Mouse (Mus musculus): ENCODE measurements around the gene Gcgr. TPM values are rescaled to one million over a fixed set of nuclear protein-coding genes. Genes with fewer than 3 reads are reported as not detected.

Gene Gcgr
- polyA plus RNA-seq, 1 experiment from 2014 or later = 0.29 TPM

DNA sequence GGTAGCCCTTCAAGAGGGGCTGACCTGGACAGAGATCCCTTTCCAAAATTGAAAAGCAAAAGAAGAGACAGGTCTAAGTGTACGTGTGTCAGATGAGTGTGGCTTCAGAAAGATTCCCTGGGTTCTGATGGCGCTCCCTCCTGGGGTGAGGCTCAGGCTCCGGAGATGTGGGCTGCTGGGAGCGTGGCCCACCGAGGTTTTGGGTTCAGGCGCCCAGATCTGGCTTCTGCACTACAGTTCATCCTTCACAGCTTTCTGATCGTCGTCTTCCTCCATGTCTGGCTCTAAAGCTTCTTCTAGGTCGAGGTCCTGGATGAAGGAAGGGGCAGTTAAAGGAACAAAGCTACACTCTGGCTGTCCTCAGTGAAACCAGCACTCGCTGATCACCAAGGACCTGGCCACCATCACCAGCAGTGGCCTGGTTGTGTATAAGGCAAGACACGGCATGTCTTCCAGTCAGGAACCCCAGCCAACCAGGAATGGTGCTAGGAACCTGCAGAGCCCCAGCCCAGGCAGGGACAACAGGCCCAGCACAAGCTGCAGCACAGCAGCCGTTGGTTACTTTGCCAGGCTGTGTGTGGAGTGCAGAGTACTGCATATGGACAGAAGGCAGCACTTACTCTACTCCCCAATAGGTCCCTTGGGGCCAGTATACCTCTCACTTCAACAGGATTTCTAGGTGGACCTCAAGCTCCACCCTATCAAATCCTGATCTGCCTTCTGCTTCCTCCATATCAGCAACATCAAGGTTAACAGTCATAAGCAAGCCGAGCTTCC lies 30.6 kb downstream of the Gcgr start:
- H3K4me3 ChIP-seq = no peak overlapping the region
- ATAC-seq (ENCODE audit: low FRiP score, low read depth) = no peak
- H3K4me2 ChIP-seq (replicated peaks) = no peak overlapping the region
- H3K4me1 ChIP-seq = no peaks in the 10 kb centered on the region
- no peaks in the 10 kb centered on the region for H3K27me3 ChIP-seq
- 93% methylated on average over 13 of the region's 13 CpGs for WGBS
- H3K9ac ChIP-seq (replicated peaks) = no peak overlapping the region
- H3K36me3 ChIP-seq = peaks cover 73% of the 10 kb centered on the region
- peaks cover 7% of the 10 kb centered on the region; the same call in 1 of the 2 replicates for H3K9me3 ChIP-seq
- H3K27ac ChIP-seq (replicated peaks) = no peak overlapping the region

DNA sequence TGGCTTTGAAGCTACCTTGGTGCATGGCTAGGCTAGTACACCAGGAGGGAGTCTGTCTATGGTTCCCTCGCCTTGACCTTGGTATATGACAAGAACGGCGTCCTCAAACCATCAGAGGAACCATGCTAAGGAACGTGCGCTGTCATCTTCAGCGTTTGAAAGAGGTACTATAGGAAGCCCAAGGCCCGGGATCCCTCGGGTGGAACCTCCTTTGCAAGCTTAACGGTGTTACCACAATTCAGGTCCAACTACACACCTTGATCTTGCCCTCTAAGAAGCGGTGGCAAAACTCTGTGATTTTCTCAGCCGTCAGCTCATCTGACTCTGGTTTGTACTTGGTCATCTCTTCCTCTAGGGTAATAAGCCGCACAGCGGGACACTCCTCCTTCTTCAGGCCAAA lies 32.5 kb downstream of the Gcgr start:
- no peak overlapping the region for H3K4me2 ChIP-seq (replicated peaks)
- 98% methylated on average over 13 of the region's 13 CpGs for WGBS
- peaks cover 91% of the 10 kb centered on the region for H3K36me3 ChIP-seq
- ATAC-seq (ENCODE audit: low FRiP score, low read depth) = no peak
- no peak overlapping the region for H3K27ac ChIP-seq (replicated peaks)
- H3K4me3 ChIP-seq = no peak overlapping the region
- no peaks in the 10 kb centered on the region for H3K4me1 ChIP-seq
- H3K27me3 ChIP-seq = no peaks in the 10 kb centered on the region
- no peaks in the 10 kb centered on the region for H3K9me3 ChIP-seq
- H3K9ac ChIP-seq (replicated peaks) = no peak overlapping the region

DNA sequence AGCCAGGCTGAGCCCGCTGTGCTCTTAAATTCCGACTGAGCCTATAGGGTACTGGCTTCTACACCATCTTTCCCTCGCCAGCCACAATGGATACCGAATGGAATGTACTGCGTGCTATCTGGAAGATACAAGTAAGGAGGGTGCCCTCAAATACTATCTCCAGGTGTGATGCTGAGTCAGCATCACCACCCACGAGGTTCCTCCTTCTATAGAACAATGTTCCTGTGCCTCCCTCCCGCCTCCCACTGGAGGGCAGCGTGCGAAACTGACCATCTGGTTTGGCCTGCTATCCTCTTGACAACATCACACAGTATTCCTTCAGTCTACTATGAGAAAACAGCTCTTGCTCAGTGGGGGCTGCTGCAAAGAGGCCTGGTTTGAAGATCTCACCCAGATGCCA lies 34.6 kb downstream of the Gcgr start:
- H3K9me3 ChIP-seq = no peaks in the 10 kb centered on the region
- H3K4me2 ChIP-seq (replicated peaks) = no peak overlapping the region
- H3K27ac ChIP-seq (replicated peaks) = no peak overlapping the region
- H3K36me3 ChIP-seq = peaks cover 97% of the 10 kb centered on the region
- no peaks in the 10 kb centered on the region for H3K4me1 ChIP-seq
- no peak overlapping the region for H3K4me3 ChIP-seq
- no peak overlapping the region for H3K9ac ChIP-seq (replicated peaks)
- H3K27me3 ChIP-seq = no peaks in the 10 kb centered on the region
- 92% methylated on average over 9 of the region's 9 CpGs for WGBS
- no peak for ATAC-seq (ENCODE audit: low FRiP score, low read depth)

DNA sequence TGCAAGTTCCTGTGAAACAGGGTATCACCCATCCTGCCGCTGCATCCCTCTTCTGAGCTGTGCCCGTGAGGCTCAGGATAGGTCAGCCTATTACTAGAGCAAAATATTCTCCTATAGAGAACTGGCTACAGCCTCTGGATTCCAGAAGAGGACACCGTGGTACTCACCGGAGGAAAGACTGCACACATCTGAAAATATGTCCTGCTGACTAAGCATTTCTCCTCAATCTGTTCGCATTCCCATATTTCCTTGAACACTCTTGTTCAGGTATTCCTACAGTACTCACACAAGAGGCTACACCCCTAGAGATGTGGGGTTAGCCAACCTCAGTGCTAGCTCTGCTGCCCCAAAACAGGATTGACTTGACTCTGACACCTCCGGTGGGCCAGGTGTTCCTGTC lies 37.8 kb downstream of the Gcgr start:
- Histone ChIP-seq H3K9me3 (no peaks in the 10 kb centered on the region), H3K9ac (replicated peaks) (no peak overlapping the region), H3K27ac (replicated peaks) (no peak overlapping the region), H3K4me1 (peaks cover 13% of the 10 kb centered on the region), H3K27me3 (no peaks in the 10 kb centered on the region), H3K4me2 (replicated peaks) (no peak overlapping the region), H3K4me3 (no peak overlapping the region), H3K36me3 (peaks cover 79% of the 10 kb centered on the region)
- no peak for ATAC-seq (ENCODE audit: low FRiP score, low read depth)
- WGBS = 94% methylated on average over 6 of the region's 6 CpGs

DNA sequence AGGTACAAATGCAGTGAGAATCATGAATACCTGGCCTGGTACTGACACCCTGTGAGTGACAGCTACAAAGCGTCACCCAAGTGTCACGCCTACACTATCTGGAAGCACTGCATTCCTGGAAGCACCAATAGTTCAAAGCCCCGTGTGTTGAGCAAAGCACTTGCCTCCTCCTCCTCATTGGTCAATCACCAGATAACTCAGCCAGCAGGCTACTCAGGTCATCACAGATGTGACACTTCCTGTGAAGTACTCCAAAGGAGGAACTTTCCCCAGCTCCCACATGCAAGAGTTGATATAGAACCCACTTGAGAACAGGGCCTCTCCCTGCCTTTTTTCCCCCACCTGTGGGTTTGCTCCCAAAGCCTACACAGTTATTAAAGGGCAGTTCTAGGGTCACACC lies 40.6 kb downstream of the Gcgr start:
- Histone ChIP-seq H3K4me2 (replicated peaks) (peak overlapping the region; percentile 83), H3K9ac (replicated peaks) (peak overlapping the region; percentile 90), H3K9me3 (no peaks in the 10 kb centered on the region), H3K27me3 (no peaks in the 10 kb centered on the region), H3K36me3 (peaks cover 53% of the 10 kb centered on the region), H3K27ac (replicated peaks) (no peak overlapping the region), H3K4me3 (peak overlapping the region; percentile 91), H3K4me1 (peaks cover 24% of the 10 kb centered on the region)
- ATAC-seq (ENCODE audit: low FRiP score, low read depth) = no peak
- 89% methylated on average over 3 of the region's 3 CpGs for WGBS

DNA sequence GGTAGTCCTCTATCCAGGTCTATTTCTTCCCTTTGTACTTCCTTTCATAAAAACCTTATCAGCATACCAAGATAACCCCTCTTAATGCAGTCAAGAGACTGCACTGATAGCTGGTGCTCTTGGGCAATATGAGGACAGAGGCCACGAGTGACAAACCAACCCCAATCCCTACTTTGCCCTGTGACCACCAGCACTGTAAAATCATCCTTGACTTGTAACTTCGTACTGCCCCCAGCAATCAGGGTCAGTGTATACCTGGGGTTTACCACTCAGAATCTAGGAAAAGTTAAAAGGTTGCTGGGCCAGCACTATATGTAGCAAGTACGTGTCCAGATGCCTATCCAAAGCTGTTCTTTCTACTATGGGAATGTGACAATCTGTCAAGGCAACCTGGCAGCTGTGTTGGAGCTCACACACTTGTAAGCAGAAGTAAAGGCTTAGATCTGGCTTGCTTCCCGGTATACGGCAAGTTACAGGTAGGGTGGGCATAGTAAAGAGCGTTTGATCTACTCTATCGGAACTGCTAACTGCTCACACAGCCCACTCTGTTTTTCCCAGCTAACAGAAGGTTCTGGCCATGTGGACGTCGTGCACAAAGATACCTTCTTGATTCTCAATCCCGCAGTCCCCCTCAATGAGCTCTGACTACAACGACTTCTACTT lies 41.4 kb downstream of the Gcgr start:
- peak overlapping the region; percentile 83 for H3K4me2 ChIP-seq (replicated peaks)
- H3K4me1 ChIP-seq = peaks cover 24% of the 10 kb centered on the region
- H3K27me3 ChIP-seq = no peaks in the 10 kb centered on the region
- ATAC-seq (ENCODE audit: low FRiP score, low read depth) = no peak
- peak overlapping the region; percentile 93; the same call in 1 of the 2 replicates for H3K27ac ChIP-seq (replicated peaks)
- H3K9me3 ChIP-seq = no peaks in the 10 kb centered on the region
- H3K9ac ChIP-seq (replicated peaks) = peak overlapping the region; percentile 90
- peaks cover 45% of the 10 kb centered on the region for H3K36me3 ChIP-seq
- H3K4me3 ChIP-seq = peak overlapping the region; percentile 91
- whole genome bisulfite sequencing = 19% methylated on average over 11 of the region's 11 CpGs

DNA sequence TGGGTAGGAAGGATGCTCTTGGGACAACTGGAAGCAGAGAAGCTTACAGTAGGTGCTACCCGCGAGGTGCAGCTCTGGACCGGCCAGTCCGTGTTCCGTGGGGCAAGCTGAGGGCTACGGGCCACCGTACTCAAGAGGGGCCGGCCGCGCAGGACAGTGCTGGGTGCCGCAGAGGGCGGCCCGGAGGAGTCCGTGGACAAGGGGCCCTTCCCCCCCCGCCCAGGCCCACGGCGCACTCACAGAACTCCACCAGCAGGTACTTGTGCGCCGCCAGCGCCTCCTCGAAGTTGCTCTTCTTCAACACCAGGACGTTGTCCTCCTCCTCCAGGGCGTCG lies 41.9 kb downstream of the Gcgr start:
- ATAC-seq (ENCODE audit: low FRiP score, low read depth) = peak; percentile 53
- Histone ChIP-seq H3K9me3 (no peaks in the 10 kb centered on the region), H3K4me1 (peaks cover 24% of the 10 kb centered on the region), H3K27me3 (no peaks in the 10 kb centered on the region), H3K9ac (replicated peaks) (peak overlapping the region; percentile 90), H3K4me3 (peak overlapping the region; percentile 91), H3K27ac (replicated peaks) (peak overlapping the region; percentile 93), H3K36me3 (peaks cover 43% of the 10 kb centered on the region), H3K4me2 (replicated peaks) (peak overlapping the region; percentile 83)
- WGBS = 0% methylated on average over 24 of the region's 24 CpGs

DNA sequence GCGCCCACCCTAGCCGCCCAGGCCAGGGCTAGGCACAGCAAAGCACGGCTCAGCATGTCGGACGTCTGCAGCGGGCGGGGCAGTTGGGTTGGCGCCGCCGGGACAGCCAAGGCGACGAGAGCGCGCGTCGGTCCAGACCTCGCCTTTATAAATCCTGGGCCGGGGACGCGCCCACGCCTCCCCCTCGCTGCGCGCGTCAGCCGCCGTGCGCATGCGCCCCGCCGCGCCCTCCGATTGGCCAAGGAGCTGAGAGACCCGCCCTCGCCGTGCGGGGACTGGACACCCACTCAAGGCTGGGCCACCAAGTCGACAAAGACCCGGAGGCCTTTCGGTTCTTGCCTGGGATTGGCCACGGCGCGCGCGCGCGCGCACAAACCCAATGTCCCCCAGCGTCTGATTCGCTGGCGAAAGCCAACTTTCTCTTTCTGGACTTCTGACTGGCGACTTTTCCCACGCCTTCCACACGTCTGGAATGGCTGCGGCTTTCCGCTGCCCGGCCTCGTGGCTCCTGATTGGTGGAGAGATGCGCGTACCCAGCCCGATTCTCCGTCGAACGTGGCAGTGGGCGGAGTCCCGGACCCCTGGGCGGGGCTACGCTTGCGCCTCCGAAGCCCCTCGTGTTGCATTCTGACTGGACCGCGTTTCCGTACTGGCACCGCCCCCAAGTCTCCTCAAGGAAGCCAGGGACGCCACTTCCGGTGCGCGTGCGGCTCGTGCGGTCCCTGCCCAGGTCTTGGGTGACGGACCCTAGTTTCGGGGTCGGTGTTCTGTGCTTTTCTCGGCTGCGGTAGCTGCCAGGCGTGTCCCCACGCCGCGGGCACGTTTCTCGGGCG lies 42.5 kb downstream of the Gcgr start, which contains the start of gene P4hb:
Gene P4hb (minus strand): TSS at position 502 of the 833 bp plus-strand sequence.
- Histone ChIP-seq H3K27ac (replicated peaks) (peak within 1 kb of the TSS; percentile 93), H3K9ac (replicated peaks) (peak within 1 kb of the TSS; percentile 90), H3K4me3 (peak within 1 kb of the TSS; percentile 91), H3K9me3 (no peaks in the 10 kb centered on the region), H3K36me3 (peaks cover 43% of the 10 kb centered on the region), H3K4me1 (peaks cover 24% of the 10 kb centered on the region), H3K4me2 (replicated peaks) (peak within 1 kb of the TSS; percentile 83), H3K27me3 (no peaks in the 10 kb centered on the region)
- peak; percentile 97 for ATAC-seq (ENCODE audit: low FRiP score, low read depth)
- WGBS = under 1% methylated on average over 94 of the region's 94 CpGs

DNA sequence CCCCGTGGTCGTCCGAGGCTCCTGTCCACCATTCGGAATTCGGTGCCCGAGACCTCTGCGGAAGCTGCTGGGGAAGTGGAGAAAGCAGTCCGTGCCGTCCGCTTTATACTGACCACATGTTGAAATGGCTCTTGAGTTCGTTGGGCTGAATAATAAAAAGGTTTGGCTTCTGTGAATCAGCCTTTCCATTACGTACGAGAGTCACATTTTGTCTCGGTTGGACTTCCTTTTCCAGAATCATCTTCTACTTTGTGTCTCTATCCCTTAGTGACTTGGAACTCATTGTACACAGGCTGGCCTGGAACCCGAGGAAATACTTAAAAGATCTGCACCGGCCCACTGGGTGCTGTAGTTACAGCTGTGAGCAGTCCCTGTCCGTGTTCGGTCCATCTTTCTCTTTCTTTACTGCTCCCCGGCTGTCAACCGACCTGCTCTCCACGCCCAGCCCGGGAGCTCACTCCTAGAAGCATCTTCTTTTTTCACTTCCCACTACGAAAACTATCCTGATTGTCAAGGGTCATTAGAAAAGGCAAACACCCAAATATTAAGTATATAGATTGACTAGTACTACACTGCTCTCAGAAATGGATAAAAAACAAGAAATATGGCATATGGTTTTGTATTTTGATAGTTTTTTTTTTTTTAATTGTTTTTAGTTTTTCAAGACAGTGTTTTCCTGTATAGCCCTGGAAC lies 43.2 kb downstream of the Gcgr start:
- Histone ChIP-seq H3K27me3 (no peaks in the 10 kb centered on the region), H3K36me3 (peaks cover 43% of the 10 kb centered on the region), H3K9ac (replicated peaks) (peak overlapping the region; percentile 80), H3K27ac (replicated peaks) (peak overlapping the region; percentile 93), H3K4me2 (replicated peaks) (peak overlapping the region; percentile 83), H3K9me3 (no peaks in the 10 kb centered on the region), H3K4me3 (peak overlapping the region; percentile 91), H3K4me1 (peaks cover 28% of the 10 kb centered on the region)
- WGBS = under 1% methylated on average over 23 of the region's 23 CpGs
- peak; percentile 7; the same call in 1 of the 2 replicates for ATAC-seq (ENCODE audit: low FRiP score, low read depth)

DNA sequence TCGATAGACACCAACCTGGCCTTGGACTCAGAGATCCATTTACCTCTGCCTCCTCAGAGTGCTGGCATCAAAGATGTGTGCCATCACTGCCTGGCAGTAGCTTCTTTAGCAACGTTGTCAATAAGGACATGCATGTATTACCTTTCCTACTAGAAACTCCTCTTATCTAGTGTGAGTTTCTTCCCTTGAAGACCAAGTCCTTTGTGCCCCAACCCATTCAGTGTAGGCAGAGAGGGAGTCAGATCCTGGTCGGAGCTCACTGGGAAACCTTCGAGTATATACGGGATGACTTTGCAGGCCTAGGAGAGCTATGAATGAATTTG lies 43.7 kb downstream of the Gcgr start:
- Histone ChIP-seq H3K27ac (replicated peaks) (no peak overlapping the region), H3K27me3 (no peaks in the 10 kb centered on the region), H3K36me3 (peaks cover 44% of the 10 kb centered on the region), H3K4me3 (peak overlapping the region; percentile 91), H3K9me3 (no peaks in the 10 kb centered on the region), H3K4me1 (peaks cover 32% of the 10 kb centered on the region), H3K4me2 (replicated peaks) (peak overlapping the region; percentile 83), H3K9ac (replicated peaks) (peak overlapping the region; percentile 80)
- WGBS = 49% methylated on average over 5 of the region's 5 CpGs
- ATAC-seq (ENCODE audit: low FRiP score, low read depth) = no peak

DNA sequence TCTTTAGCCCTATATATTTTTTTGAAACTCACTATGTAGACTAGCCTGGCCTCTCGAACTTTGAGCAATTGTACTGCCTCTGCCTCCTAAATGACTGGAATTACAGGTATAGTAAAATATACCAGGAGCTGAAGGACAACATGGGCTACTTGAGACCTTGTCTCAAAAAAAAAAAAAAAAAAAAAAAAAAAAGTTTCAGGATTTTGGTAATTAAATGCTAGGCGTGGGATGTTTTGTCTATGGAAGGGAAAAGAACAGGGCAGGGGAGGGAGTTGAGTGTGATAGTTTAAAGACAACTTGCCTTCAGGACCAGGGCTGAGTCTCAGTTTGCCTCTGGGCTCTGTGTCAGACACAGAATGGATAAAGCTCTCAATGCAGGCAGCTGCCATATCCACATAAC lies 44.5 kb downstream of the Gcgr start:
- H3K4me2 ChIP-seq (replicated peaks) = no peak overlapping the region
- no peaks in the 10 kb centered on the region for H3K9me3 ChIP-seq
- WGBS = 89% methylated on average over 2 of the region's 2 CpGs
- peaks cover 42% of the 10 kb centered on the region for H3K36me3 ChIP-seq
- no peaks in the 10 kb centered on the region for H3K27me3 ChIP-seq
- H3K4me3 ChIP-seq = no peak overlapping the region
- no peak for ATAC-seq (ENCODE audit: low FRiP score, low read depth)
- H3K9ac ChIP-seq (replicated peaks) = no peak overlapping the region
- H3K4me1 ChIP-seq = peaks cover 40% of the 10 kb centered on the region
- no peak overlapping the region for H3K27ac ChIP-seq (replicated peaks)

Data from midbrain, embryonic 12.5 days (tissue).